Mouse (Mus musculus): ENCODE results near the gene Tpm4. TPM values are rescaled to one million over a fixed set of nuclear protein-coding genes. Genes with fewer than 3 reads are reported as not detected.

The Tpm4 gene
- total and polyA plus RNA-seq, 2 experiments from 2014 or later, result 82.1 to 91.5 TPM

DNA sequence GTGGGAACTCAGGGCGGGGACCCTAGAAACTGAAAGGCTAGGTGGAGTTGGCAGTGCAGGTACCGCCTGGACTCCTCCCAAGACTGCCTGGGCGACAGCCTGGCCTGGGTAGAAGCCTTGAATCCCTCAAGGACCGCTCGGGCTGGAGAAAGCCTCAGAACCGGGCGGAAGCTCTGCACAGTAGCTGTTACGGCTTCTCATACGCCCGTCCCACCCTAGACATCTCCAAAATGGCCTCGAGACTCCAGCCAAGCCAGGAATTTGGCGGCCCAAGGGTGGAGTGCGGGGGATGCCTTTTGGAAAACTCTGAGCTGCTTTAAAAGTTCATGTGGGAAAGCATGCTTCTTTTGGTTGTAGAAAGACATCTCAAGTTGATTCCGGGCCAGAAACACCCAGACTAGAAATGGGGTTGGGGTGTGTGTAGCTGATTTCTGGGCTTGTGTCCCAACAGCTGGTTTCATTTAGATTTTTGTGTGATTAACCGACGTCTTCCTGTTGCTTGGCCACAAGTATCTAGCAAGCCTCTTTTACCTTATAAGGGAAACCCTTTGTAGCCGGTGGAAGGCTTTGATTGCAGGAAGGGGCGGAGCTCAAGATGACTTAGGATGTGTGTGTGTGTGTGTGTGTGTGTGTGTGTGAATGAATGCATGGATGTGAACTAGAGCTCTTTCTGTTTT, 1.7 kb downstream of the Tpm4 start:
- Histone ChIP-seq H3K36me3 (ENCODE audit: insufficient read depth, low read length) (peaks cover 5% of the 10 kb centered on the region; the same call in 1 of the 2 replicates), H3K27me3 (ENCODE audit: insufficient read depth, low read length) (no peaks in the 10 kb centered on the region), H3K27ac (ENCODE audit: low read depth, low read length) (peak overlapping the region; percentile 75), H3K9ac (replicated peaks; ENCODE audit: low read length, poor library complexity, severe bottlenecking) (peak overlapping the region; percentile 90), H3K4me2 (ENCODE audit: low read depth, low read length, poor library complexity, severe bottlenecking) (peak overlapping the region; percentile 83), H3K9me3 (ENCODE audit: low read length) (no peaks in the 10 kb centered on the region), H3K4me1 (ENCODE audit: insufficient read depth, low read length) (0 out of 2 replicates have a peak, but pooled peaks cover 5% of the 10 kb centered on the region), H3K4me3 (ENCODE audit: low read depth, low read length) (peak overlapping the region; percentile 87)
- WGBS, result 3% methylated on average over 18 of the region's 18 CpGs
- peak; percentile 79 for DNase-seq (ENCODE audit: low spot score)
- TF ChIP-seq CTCF (IDR thresholded peaks at IDR 0.05), result no peak
- 0 out of 2 replicates have a peak, but pooled peaks have one; percentile 17 for ATAC-seq (ENCODE audit: low FRiP score)

DNA sequence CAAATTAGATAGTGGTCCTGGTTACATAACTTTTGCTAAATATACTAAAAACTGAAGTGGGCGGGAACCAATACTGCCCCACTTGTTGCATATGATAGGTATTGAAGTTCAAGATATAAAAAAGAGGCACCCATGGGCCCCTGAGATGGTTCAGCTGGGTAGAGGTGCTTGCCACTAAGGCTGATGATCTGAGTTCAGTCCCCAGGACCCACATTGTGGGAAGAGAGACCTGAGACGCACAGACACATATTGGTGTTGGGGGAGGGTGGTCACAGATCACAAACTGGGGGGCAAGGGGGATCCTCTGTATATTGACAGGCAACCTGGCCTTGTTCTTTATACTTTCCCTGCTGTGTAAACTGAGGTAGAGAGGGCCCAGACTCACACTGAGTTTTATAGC, 2.7 kb downstream of the Tpm4 start:
- DNase-seq (ENCODE audit: low spot score) (no peak), ATAC-seq (ENCODE audit: low FRiP score) (no peak)
- no peak overlapping the region for H3K4me3 ChIP-seq (ENCODE audit: low read depth, low read length)
- no peak overlapping the region for H3K9ac ChIP-seq (replicated peaks; ENCODE audit: low read length, poor library complexity, severe bottlenecking)
- H3K36me3 ChIP-seq (ENCODE audit: insufficient read depth, low read length), result peaks cover 11% of the 10 kb centered on the region; the same call in 1 of the 2 replicates
- TF ChIP-seq CTCF (IDR thresholded peaks at IDR 0.05), result no peak
- H3K4me1 ChIP-seq (ENCODE audit: insufficient read depth, low read length), result 0 out of 2 replicates have a peak, but pooled peaks cover 5% of the 10 kb centered on the region
- H3K4me2 ChIP-seq (ENCODE audit: low read depth, low read length, poor library complexity, severe bottlenecking), result no peak overlapping the region
- H3K9me3 ChIP-seq (ENCODE audit: low read length), result no peaks in the 10 kb centered on the region
- no peaks in the 10 kb centered on the region for H3K27me3 ChIP-seq (ENCODE audit: insufficient read depth, low read length)
- H3K27ac ChIP-seq (ENCODE audit: low read depth, low read length), result no peak overlapping the region
- WGBS, result 96% methylated on average over 2 of the region's 2 CpGs

DNA sequence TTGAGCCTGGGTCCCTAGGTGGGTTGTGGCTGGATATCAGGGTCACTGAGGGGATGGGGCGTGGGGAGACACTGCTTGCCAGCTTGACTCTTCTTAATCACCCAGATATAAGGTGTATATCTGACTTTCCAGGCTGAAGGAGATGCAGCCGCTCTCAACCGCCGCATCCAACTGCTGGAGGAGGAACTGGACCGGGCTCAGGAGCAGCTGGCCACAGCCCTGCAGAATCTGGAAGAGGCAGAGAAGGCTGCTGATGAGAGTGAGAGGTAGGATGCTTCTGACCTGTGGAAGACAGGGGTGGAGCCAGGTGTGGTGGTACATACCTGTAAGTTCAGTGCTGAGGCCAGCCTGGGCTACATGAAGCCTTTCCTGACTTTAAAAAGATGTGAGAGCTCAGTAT, 3.7 kb downstream of the Tpm4 start:
- DNase-seq (ENCODE audit: low spot score) (no peak), ATAC-seq (ENCODE audit: low FRiP score) (no peak)
- no peak overlapping the region for H3K4me2 ChIP-seq (ENCODE audit: low read depth, low read length, poor library complexity, severe bottlenecking)
- no peak overlapping the region for H3K27ac ChIP-seq (ENCODE audit: low read depth, low read length)
- TF ChIP-seq CTCF (IDR thresholded peaks at IDR 0.05), result no peak
- H3K4me3 ChIP-seq (ENCODE audit: low read depth, low read length), result no peak overlapping the region
- H3K9me3 ChIP-seq (ENCODE audit: low read length), result no peaks in the 10 kb centered on the region
- peaks cover 20% of the 10 kb centered on the region for H3K36me3 ChIP-seq (ENCODE audit: insufficient read depth, low read length)
- no peaks in the 10 kb centered on the region for H3K27me3 ChIP-seq (ENCODE audit: insufficient read depth, low read length)
- 96% methylated on average over 5 of the region's 5 CpGs for WGBS
- no peak overlapping the region for H3K9ac ChIP-seq (replicated peaks; ENCODE audit: low read length, poor library complexity, severe bottlenecking)
- H3K4me1 ChIP-seq (ENCODE audit: insufficient read depth, low read length), result 0 out of 2 replicates have a peak, but pooled peaks cover 5% of the 10 kb centered on the region

DNA sequence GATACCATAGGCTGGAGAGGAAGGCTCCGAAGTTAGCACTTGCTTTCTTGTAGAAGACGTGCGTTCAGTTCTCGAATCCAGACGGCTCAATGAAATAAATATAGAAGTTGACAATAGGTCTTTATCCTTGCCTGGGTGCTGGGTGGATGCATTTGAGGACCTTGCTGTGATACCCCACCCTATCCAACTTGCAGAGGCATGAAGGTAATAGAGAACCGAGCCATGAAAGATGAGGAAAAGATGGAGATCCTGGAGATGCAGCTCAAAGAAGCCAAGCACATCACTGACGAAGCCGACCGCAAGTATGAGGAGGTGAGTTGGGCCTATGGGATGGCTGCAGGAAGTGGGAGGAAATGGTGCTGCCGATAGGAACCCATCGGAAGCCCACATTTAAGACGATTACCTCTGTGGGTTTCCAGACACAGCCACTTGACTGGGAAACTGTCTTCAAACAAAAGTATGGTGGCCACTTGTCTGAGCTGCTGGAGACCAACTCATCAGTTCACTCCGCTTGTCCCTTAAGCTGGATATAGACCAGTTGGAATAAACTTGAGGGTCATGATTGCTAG, 8.6 kb downstream of the Tpm4 start:
- Histone ChIP-seq H3K36me3 (ENCODE audit: insufficient read depth, low read length) (peaks cover 56% of the 10 kb centered on the region), H3K9ac (replicated peaks; ENCODE audit: low read length, poor library complexity, severe bottlenecking) (no peak overlapping the region), H3K4me2 (ENCODE audit: low read depth, low read length, poor library complexity, severe bottlenecking) (no peak overlapping the region), H3K27me3 (ENCODE audit: insufficient read depth, low read length) (no peaks in the 10 kb centered on the region), H3K27ac (ENCODE audit: low read depth, low read length) (no peak overlapping the region), H3K4me3 (ENCODE audit: low read depth, low read length) (no peak overlapping the region), H3K9me3 (ENCODE audit: low read length) (no peaks in the 10 kb centered on the region), H3K4me1 (ENCODE audit: insufficient read depth, low read length) (no peaks in the 10 kb centered on the region)
- ATAC-seq (ENCODE audit: low FRiP score) (no peak), DNase-seq (ENCODE audit: low spot score) (no peak)
- WGBS, result 96% methylated on average over 13 of the region's 13 CpGs
- no peak for TF ChIP-seq CTCF (IDR thresholded peaks at IDR 0.05)

DNA sequence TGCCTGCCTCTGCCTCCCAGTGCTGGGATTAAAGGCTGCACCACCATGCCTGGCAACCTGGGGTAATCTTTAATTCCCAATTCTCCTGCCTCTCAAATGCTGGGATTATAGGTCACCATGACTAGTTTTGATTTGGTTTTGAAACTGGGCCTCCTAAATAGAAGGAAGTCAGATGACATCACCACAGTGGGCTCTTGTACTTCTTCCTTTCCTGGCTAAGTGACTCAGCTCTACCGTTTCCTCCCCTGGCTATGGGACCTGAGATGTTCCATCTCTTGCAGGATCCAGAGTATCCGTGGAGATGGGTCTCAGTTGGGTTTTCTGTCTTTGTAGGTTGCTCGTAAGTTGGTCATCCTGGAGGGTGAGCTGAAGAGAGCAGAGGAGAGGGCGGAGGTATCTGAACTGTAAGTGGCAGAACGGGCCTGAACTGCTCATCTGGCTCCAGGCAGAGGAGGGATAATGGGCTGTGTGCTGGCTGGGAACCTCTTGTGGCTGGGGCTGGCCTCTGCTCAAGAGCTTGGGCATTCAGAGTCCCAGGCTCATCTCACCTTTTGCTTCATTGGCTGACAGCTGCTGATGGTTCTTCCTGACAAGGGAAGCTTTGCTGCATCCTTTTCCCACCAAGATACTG, 9.7 kb downstream of the Tpm4 start:
- ATAC-seq (ENCODE audit: low FRiP score), result no peak
- H3K4me3 ChIP-seq (ENCODE audit: low read depth, low read length), result no peak overlapping the region
- DNase-seq (ENCODE audit: low spot score), result no peak
- peaks cover 63% of the 10 kb centered on the region for H3K36me3 ChIP-seq (ENCODE audit: insufficient read depth, low read length)
- H3K27ac ChIP-seq (ENCODE audit: low read depth, low read length), result no peak overlapping the region
- H3K4me2 ChIP-seq (ENCODE audit: low read depth, low read length, poor library complexity, severe bottlenecking), result no peak overlapping the region
- no peaks in the 10 kb centered on the region for H3K4me1 ChIP-seq (ENCODE audit: insufficient read depth, low read length)
- no peak for TF ChIP-seq CTCF (IDR thresholded peaks at IDR 0.05)
- no peaks in the 10 kb centered on the region for H3K9me3 ChIP-seq (ENCODE audit: low read length)
- H3K27me3 ChIP-seq (ENCODE audit: insufficient read depth, low read length), result no peaks in the 10 kb centered on the region
- no peak overlapping the region for H3K9ac ChIP-seq (replicated peaks; ENCODE audit: low read length, poor library complexity, severe bottlenecking)
- 89% methylated on average over 5 of the region's 5 CpGs for WGBS

DNA sequence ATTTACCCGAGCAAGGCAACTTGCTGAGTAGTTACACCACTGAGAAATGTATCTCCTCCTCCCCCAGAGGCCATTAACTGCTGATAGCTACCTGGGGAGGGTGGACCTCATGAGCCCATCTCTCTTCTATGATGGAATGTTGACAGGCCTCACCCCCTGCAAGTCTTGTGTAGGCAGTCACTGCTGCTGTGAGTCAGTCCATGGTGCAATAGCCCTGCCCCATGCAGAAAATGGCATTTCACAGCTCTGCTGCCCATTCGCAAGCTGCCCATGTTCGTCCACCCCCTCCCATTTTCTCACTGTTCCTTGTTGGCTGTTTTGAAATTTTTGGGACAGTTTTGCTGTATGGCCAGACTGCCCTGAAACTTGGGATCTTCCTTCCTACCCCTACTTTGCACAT, 10.7 kb downstream of the Tpm4 start:
- no peak overlapping the region for H3K4me2 ChIP-seq (ENCODE audit: low read depth, low read length, poor library complexity, severe bottlenecking)
- no peaks in the 10 kb centered on the region for H3K9me3 ChIP-seq (ENCODE audit: low read length)
- DNase-seq (ENCODE audit: low spot score) (no peak), ATAC-seq (ENCODE audit: low FRiP score) (no peak)
- H3K27ac ChIP-seq (ENCODE audit: low read depth, low read length), result no peak overlapping the region
- WGBS, result 89% methylated on average over 3 of the region's 3 CpGs
- no peaks in the 10 kb centered on the region for H3K27me3 ChIP-seq (ENCODE audit: insufficient read depth, low read length)
- H3K4me1 ChIP-seq (ENCODE audit: insufficient read depth, low read length), result no peaks in the 10 kb centered on the region
- H3K36me3 ChIP-seq (ENCODE audit: insufficient read depth, low read length), result peaks cover 70% of the 10 kb centered on the region
- TF ChIP-seq CTCF (IDR thresholded peaks at IDR 0.05), result no peak
- no peak overlapping the region for H3K9ac ChIP-seq (replicated peaks; ENCODE audit: low read length, poor library complexity, severe bottlenecking)
- no peak overlapping the region for H3K4me3 ChIP-seq (ENCODE audit: low read depth, low read length)

All from midbrain, postnatal 0 days (tissue).